Mouse (Mus musculus): Measurements from ENCODE around the gene Actn4.

The Actn4 gene

DNA sequence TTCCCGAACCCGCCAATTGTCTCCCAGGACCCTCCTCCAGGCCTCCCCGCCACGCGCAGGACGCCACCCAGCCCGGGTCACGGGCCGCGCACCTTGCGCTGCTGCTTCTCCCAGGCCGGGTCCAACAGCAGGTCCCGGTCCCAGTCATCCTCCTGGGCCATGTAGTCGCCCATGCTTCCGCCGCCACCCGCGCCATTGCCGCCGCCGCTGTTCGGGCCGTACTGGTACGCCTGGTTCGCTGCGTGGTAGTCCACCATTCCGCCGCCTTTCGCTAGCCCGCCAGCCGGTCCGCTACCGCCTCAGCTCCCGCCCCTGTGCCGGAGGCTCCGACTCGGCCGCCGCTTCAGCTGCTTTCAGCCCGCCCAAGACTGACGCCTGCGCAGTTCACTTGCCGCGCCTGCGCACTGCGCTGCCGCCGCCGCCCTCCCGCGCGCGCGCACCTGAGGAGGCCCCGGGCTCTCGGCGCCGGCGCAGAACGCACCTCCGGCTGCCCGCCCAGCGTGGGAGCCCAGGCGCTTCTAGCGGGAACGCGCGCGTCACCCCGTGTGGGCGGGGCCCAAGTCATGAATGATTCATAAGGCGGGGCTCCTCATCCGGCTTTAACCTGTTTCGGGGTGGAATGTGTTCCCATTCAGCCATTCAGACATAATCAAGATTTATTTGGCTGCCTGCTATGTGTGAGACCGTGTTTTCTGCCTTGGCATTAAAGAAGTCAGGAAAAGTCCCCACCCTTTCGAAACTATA lies at the start of gene Actn4:
TSS of gene Actn4 (minus strand) at position 414 of the 744 bp plus-strand sequence.
- peak; percentile 96 to 99 for DNase-seq (ENCODE audit: low spot score in 2 of 2)

- no peak for DNase-seq (ENCODE audit: low spot score in 2 of 2)
Measured at GRCm38 (mm10) chr7:29008714-29009113, 46.6 kb upstream of the Actn4 start.

DNA sequence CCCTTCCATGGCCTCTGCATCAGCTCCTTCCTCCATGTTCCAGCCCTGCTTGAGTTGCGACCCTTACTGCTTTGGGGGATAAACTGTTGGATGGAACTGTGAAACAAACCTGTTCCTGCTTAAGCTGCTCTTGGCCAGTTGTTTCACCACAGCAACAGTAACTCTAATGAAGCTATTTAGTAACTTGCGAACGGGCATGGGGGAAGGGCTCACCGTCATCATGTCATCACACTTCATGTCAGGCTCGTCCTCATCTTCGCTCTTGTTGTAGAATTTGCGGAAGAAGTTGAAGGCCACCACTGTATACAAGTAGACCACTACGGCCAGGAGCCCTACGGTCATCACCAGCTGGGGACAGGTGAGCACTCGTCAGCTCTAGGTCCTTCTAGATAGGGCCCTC lies 46.0 kb upstream of the Actn4 start:
- DNase-seq (ENCODE audit: low spot score in 2 of 2), result no peak

GRCm38 (mm10) chr7:29007224-29008101 lies 45.3 kb upstream of the Actn4 start:
- DNase-seq (ENCODE audit: low spot score in 2 of 2), result no peak

DNA sequence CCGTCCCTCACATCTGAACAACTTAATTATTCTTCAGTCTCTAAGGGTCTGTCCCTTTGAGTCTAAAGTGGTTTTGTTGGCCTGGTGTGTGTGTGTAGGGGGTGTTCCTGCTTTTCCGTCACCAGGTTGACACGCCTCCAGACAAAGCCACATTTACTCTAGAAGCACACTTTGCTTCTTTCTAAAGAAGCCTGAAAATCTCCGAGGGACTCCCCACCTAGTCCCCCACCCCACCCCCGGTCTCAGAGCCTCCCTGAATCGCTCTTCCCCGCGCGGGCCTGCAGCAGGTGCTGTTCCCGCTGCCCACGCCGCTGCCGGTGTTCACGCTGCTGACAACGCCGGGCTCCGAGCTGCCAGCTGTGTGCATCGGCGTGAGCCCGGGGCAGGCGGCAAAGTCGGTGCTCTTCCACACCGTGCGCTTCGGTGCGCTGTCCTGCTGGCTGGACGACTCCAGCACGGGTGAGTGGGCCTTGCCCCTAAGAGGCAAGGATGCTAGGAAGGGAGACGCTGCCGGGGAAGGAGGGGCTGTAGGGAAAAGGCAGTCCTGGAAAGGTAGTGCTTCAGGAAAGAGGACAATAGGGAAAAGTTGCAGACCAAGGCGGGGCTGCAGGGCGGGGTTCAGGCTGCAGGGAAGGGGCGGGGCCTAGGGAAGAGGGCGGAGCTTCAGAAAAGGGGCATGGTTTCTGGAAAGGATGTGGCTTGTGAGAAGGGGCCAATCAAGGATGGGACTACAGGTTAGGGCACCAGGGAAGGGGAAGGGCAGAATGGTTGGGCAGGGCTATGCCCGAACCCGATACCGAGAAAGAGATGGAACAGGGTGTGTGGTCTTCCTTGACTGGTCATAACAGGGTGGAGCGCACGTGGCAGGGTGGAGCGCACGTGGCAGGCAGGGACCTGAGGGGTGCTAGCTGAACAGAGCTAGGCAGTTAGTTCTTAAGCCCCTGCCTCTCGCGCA lies 38.8 kb upstream of the Actn4 start:
- DNase-seq (ENCODE audit: low spot score in 2 of 2), result peak in 1 of 2 experiments; percentile 47

DNA sequence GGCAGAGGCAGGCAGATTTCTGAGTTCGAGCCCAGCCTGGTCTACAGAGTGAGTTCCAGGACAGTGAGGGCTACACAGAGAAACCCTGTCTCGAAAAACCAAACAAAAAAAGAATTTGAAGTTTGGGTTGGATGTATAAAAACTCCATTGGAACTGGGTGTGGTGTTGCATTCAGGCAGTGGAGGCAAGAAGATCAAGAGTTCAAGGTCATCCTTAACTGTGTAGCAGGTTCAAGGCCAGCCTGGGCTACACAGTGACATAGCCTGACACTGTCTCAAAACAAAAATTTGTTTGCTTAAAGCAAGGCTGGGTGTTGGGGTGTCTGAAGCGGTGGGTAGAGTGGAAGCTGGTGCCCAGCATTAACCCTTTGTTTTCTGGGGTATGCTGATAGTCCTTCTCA lies 31.3 kb upstream of the Actn4 start:
- no peak for DNase-seq (ENCODE audit: low spot score in 2 of 2)

DNA sequence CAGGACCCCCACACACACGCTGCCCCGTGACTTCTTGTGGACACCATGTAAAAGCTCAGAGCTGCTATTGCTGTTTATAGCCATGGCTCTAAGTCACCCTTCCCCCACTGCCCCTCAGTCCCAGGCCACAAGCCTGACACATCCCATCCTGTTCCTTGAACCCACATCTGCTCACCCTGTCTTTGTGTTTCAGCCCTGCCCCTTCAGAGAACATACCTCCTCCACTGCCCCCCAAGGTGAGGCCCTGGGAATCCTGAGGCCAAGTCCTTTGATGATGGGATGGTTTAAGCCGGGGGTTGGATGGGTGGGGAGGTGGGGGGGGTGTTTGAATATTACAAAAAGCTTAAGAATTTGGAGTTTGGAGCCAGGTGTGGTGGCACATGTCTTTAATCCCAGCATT lies 30.9 kb upstream of the Actn4 start:
- no peak for DNase-seq (ENCODE audit: low spot score in 2 of 2)

DNA sequence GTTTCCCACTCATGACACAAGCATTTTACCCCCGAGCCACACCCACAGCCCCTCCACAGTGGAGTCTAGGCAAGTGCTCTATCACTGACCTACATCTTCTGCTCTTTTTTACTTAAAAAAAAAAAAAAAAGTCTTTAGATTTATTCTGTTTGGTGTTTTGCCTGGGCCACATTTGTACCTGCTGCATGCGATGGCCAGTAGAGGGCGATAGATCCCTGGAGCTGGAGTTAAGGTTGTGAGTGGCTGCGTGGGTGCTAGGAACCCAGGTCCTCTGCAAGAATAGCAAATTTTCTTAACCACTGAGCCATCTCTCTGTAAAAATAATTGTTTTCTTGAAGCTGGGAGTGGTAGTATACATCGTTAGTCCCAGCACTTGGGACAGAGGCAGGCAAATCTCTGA lies 29.5 kb upstream of the Actn4 start:
- no peak for DNase-seq (ENCODE audit: low spot score in 2 of 2)

GRCm38 (mm10) chr7:28990766-28991273 lies 28.7 kb upstream of the Actn4 start:
- DNase-seq (ENCODE audit: low spot score in 2 of 2), result no peak

- no peak for DNase-seq (ENCODE audit: low spot score in 2 of 2)
Measured at GRCm38 (mm10) chr7:28985207-28985606, 23.1 kb upstream of the Actn4 start.

- DNase-seq (ENCODE audit: low spot score in 2 of 2), result no peak
Measured at GRCm38 (mm10) chr7:28984452-28984851, 22.3 kb upstream of the Actn4 start.

DNA sequence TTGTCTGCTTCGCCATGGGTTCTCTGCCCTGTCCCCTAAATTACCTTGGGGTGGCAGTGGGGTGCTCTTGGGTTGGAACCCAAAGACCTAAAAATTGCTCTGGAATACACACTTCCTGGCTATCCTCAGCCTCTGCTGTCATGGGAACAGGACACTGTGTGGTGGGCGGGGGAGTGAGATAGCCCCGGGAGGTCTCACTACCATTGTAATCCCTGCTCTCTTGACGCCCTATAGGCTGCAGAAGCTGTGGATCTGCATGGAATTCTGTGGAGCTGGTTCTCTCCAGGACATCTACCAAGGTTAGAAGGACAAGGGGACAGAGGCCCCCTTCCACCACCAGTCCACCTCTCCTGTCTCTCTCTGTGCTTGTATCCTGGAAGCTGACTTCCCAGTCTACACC lies 21.7 kb upstream of the Actn4 start:
- no peak for DNase-seq (ENCODE audit: low spot score in 2 of 2)

DNA sequence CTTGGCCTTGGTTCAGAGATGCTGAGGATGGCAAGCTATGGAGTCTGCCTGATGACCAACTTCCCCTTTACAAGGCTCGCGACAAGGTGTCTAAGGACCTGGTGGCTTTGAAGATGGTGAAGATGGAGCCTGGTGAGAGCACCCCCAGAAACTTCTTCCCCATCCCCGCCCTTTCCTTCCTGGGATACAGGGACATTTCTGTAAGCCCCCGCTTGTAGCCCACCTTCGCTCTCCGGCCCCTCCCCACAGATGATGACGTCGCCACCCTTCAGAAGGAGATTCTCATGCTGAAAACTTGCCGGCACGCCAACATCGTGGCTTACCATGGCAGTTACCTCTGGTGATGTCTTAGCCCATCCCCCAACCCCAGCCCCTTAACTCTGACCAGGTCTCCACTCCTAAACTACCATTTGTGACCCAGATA lies 21.0 kb upstream of the Actn4 start:
- no peak for DNase-seq (ENCODE audit: low spot score in 2 of 2)

DNA sequence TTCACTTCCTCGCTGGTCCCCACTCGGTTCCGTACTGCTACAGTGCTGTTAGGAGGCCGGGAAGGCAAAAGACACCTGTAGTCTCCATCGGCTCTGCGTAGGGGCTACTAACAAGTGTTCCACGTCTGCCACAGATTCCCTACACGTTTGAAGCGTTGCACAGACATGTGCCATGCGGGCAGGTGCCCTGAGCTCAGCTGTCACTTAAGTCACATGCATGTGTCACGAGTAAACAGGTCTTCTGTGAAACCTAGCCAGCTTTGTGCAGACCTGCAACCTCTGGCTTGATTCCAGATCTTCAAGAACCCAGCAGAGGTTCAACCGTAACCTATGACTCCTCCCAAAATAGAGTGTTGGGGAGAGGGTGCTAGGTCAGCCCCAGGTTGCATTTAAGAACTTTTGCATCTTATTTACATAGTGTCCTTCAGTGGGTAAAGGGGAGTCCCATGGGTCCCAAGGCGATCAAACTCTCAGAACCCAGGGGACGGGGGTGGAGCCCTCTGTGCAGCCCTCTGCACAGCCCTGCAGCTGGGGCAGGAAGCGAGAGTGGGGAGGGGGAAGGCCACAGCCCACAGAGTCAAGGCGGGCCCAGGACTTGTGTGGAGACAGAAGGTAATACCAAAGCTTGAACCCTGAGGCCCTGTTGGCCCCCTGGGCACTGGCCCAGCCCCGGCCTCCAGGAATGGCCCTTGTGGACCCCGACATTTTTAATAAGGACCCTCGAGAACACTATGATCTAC lies 20.3 kb upstream of the Actn4 start:
- DNase-seq (ENCODE audit: low spot score in 2 of 2), result no peak

- peak; percentile 79 to 93 for DNase-seq (ENCODE audit: low spot score in 2 of 2)
Measured at GRCm38 (mm10) chr7:28981651-28982273, 19.6 kb upstream of the Actn4 start, which contains the start of the genes Eif3k and Map4k1. Gene Eif3k (minus strand): TSS chr7:28981864. Gene Map4k1 (plus strand): TSS chr7:28982050.

DNA sequence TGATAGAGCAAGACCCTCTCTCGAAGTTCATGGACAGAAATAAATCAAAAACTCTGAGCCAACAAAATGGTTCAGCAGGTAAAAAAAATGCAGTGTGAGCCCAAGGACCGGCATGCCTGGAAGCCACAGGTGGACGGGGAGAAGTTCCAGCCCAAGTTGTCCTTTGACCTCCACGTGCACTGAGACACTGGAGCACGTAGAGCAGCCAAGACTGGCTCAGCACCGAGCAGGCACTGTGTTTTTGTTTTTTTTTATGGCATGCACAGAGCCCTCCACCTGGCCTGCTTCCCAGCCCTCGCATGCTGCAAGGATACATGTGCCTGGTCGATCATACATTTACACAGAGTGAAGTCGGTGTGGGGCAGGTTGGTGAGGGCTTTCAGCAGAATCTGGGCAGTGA lies 15.4 kb upstream of the Actn4 start:
- DNase-seq (ENCODE audit: low spot score in 2 of 2), result no peak

DNA sequence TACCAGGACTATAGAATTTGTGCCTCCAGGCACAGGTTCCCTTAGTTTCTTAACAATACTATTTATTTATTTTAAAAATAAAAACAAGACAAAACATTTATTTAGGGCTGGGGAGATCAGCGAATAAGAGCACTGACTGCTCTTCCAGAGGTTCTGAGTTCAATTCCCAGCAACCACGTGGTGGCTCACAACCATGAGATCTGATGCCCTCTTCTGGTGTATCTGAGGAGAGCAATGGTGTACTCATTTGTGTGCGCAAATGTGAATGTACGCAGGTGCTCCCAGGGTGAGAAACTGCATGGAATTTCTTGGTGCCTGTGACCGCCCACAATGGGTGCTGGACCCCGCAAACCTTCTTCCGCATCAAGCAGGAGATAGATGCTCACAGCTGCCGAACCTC lies 10.9 kb upstream of the Actn4 start:
- DNase-seq (ENCODE audit: low spot score in 2 of 2), result no peak

DNA sequence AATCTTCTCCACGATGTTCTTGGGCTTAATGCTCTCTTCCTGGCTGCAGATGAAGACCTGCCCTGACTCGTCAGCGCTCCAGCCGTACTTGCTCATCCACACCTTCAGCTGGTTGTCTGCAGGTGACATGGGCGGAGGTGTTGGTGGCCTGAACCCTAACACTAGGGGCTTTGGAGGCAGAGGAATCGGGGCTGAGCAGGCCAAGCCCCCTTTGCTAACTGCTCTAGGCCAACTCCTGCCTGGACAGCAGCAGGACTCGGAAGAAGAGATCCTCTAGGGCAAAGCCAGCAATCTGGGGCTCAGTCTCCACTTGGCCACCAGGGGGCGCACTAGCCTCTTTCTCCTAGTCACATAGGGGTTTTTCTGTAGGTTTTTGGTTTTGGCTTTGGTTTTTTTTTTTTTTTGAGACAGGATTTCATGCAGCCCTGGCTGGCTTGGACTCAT lies 10.4 kb upstream of the Actn4 start:
- DNase-seq (ENCODE audit: low spot score in 2 of 2), result peak; percentile 60 to 83

DNA sequence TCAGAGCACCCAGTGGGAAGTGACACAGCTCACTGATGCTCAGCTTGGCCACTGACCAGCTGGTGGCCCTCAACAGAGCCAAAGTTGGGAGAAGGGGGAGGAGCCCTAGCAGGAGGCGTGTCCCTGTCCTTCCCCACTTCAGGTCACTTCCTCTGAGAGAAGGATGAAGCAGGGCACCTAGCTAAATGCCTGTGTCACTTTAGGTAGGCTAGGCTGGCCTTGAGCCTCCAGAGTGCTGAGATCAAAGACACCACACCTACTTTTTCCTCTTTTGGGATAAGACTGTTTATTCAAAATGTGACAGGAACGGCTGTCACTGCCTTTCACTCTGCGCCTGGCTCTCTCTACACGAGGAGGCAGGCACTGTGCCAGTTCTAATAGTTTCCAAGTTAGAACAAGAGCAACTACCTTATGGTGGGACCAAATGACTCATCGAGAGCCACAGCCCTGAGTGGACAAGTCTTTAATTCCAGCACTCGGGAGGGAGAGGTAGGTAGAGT lies 9.7 kb upstream of the Actn4 start:
- DNase-seq (ENCODE audit: low spot score in 2 of 2), result no peak

GRCm38 (mm10) chr7:28971029-28971428 lies 8.9 kb upstream of the Actn4 start:
- no peak for DNase-seq (ENCODE audit: low spot score in 2 of 2)
